Mouse (Mus musculus) intestine, postnatal 0 days (tissue): ENCODE data around the gene Stox2. TPM values are rescaled to one million over a fixed set of nuclear protein-coding genes. Genes with fewer than 3 reads are reported as not detected.

Source experiments
- ATAC-seq: fragments of 200-750 bp; cut with Nextera tagmentation; 2 replicates; pipeline ENCODE4 v1.8.0; 2017; ENCODE audit warnings: mild to moderate bottlenecking, moderate TSS enrichment, moderate library complexity
- H3K27ac ChIP-seq: fragments of 300-500 bp; sonication (generic); 2 replicates; pipeline ENCODE4 v1.5.1; 2014; ENCODE audit warnings: mild to moderate bottlenecking, low read depth, low read length, moderate library complexity
- H3K27me3 ChIP-seq: fragments of 300-500 bp; sonication (generic); replicated peaks from 2 replicates; pipeline ENCODE4 v1.6.1; 2014; ENCODE audit warnings: low read length, mixed read lengths; ENCODE audit not compliant: control insufficient read depth, insufficient read depth
- H3K36me3 ChIP-seq: fragments of 300-500 bp; sonication (generic); 2 replicates; pipeline ENCODE4 v1.6.1; 2014; ENCODE audit warnings: mild to moderate bottlenecking, moderate library complexity; ENCODE audit not compliant: control insufficient read depth, insufficient read depth
- H3K4me1 ChIP-seq: fragments of 300-500 bp; sonication (generic); replicated peaks from 2 replicates; pipeline ENCODE4 v1.6.1; 2014; ENCODE audit warnings: antibody characterized with exemption, low read length, mixed read lengths; ENCODE audit not compliant: control insufficient read depth, insufficient read depth
- H3K4me2 ChIP-seq: fragments of 300-500 bp; sonication (generic); replicated peaks from 2 replicates; pipeline ENCODE4 v1.6.1; 2014; ENCODE audit warnings: low read depth, mild to moderate bottlenecking, moderate library complexity
- H3K4me3 ChIP-seq: fragments of 300-500 bp; sonication (generic); 2 replicates; pipeline ENCODE4 v1.5.1; 2014; ENCODE audit warnings: low read depth, low read length
- H3K9ac ChIP-seq: fragments of 300-500 bp; sonication (generic); 2 replicates; pipeline ENCODE4 v1.6.1; 2014; ENCODE audit warnings: mild to moderate bottlenecking, low read depth, low read length
- H3K9me3 ChIP-seq: fragments of 300-500 bp; sonication (generic); 2 replicates; pipeline ENCODE4 v1.6.1; 2016; ENCODE audit warnings: mixed run types; ENCODE audit not compliant: control insufficient read depth
- CTCF ChIP-seq: sonication (generic); IDR thresholded peaks from 2 replicates; pipeline ENCODE4 v1.5.1; 2016; ENCODE audit warnings: low read depth, mild to moderate bottlenecking, control low read depth, antibody characterized with exemption, moderate library complexity
- WGBS: fragments of 180-500 bp; shearing (Covaris S2); extraction: QIAGEN DNeasy Blood & Tissue Kit; methylation state at CpG from one replicate; pipeline ENCODE4 v1.1.7; 2014; 5-methylcytosine and 5-hydroxymethylcytosine counted together
- polyA plus RNA-seq: library from polyadenylated mRNA; unstranded; fragments of >200 nt; fragmentation: Nextera tagmentation; extraction: Ambion mirVana; gene quantifications from 2 replicates; pipeline ENCODE4 v1.2.1, GENCODE M21; 2015

The Stox2 gene
- polyA plus RNA-seq, 1 experiment from 2014 or later = 3.2 TPM

GRCm38 (mm10) chr8:47181032-47181698 is 265.0 kb downstream of the Stox2 start:
- no peak overlapping the region for H3K4me2 ChIP-seq
- H3K27ac ChIP-seq = no peak overlapping the region
- H3K9me3 ChIP-seq = no peaks in the 10 kb centered on the region
- TF ChIP-seq CTCF = no peak
- no peak overlapping the region for H3K4me3 ChIP-seq
- H3K36me3 ChIP-seq = no peaks in the 10 kb centered on the region
- H3K4me1 ChIP-seq = no peaks in the 10 kb centered on the region
- no peak for ATAC-seq
- H3K9ac ChIP-seq = no peak overlapping the region
- 85% methylated on average over 18 of the region's 18 CpGs for WGBS
- H3K27me3 ChIP-seq = no peaks in the 10 kb centered on the region

- TF ChIP-seq CTCF = no peak
- Histone ChIP-seq H3K4me1 (no peaks in the 10 kb centered on the region), H3K4me2 (no peak overlapping the region), H3K4me3 (no peak overlapping the region), H3K9ac (no peak overlapping the region), H3K36me3 (no peaks in the 10 kb centered on the region), H3K9me3 (no peaks in the 10 kb centered on the region), H3K27me3 (no peaks in the 10 kb centered on the region), H3K27ac (no peak overlapping the region)
- no peak for ATAC-seq
- WGBS = 70% methylated on average over 5 of the region's 5 CpGs
Observed at GRCm38 (mm10) chr8:47180181-47180580, 266.0 kb downstream of the Stox2 start.

GRCm38 (mm10) chr8:47178785-47179184 is 267.4 kb downstream of the Stox2 start:
- H3K27me3 ChIP-seq = no peaks in the 10 kb centered on the region
- no peaks in the 10 kb centered on the region for H3K4me1 ChIP-seq
- H3K9me3 ChIP-seq = no peaks in the 10 kb centered on the region
- TF ChIP-seq CTCF = no peak
- ATAC-seq = no peak
- no peaks in the 10 kb centered on the region for H3K36me3 ChIP-seq
- no peak overlapping the region for H3K27ac ChIP-seq
- H3K4me3 ChIP-seq = no peak overlapping the region
- no peak overlapping the region for H3K9ac ChIP-seq
- 91% methylated on average over 2 of the region's 2 CpGs for WGBS
- H3K4me2 ChIP-seq = no peak overlapping the region

GRCm38 (mm10) chr8:47173823-47174222 is 272.3 kb downstream of the Stox2 start:
- TF ChIP-seq CTCF = no peak
- H3K4me2 ChIP-seq = no peak overlapping the region
- no peak overlapping the region for H3K27ac ChIP-seq
- no peaks in the 10 kb centered on the region for H3K36me3 ChIP-seq
- WGBS = 53% methylated on average over 7 of the region's 7 CpGs
- ATAC-seq = no peak
- H3K4me3 ChIP-seq = no peak overlapping the region
- H3K9me3 ChIP-seq = no peaks in the 10 kb centered on the region
- no peak overlapping the region for H3K9ac ChIP-seq
- H3K4me1 ChIP-seq = no peaks in the 10 kb centered on the region
- H3K27me3 ChIP-seq = no peaks in the 10 kb centered on the region

- no peak for ATAC-seq
- Histone ChIP-seq H3K27me3 (no peaks in the 10 kb centered on the region), H3K4me2 (no peak overlapping the region), H3K4me1 (no peaks in the 10 kb centered on the region), H3K27ac (no peak overlapping the region), H3K9ac (no peak overlapping the region), H3K4me3 (no peak overlapping the region), H3K9me3 (no peaks in the 10 kb centered on the region), H3K36me3 (no peaks in the 10 kb centered on the region)
- no peak for TF ChIP-seq CTCF
- 66% methylated on average over 10 of the region's 10 CpGs for WGBS
Observed at GRCm38 (mm10) chr8:47172848-47173247, 273.3 kb downstream of the Stox2 start.

DNA sequence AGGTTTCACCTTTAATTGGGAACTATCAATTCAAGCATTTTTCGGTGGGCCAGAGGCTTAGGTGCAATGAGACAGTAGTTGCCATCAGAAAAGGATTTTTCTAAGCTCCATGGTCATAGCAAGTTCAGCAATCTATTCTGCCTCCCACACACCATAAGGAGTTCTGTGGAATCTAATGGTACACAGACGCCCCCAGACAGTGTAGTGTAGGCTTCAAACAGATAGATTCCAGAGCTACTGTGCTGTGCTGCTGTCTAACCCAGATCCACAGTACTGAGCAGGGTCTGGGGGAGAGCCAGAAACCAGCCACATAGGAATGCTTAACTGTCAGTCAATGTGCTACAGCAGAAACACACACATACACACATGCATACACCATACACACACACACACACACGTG is 285.5 kb downstream of the Stox2 start:
- Histone ChIP-seq H3K9me3 (no peaks in the 10 kb centered on the region), H3K4me1 (no peaks in the 10 kb centered on the region), H3K4me2 (no peak overlapping the region), H3K27ac (no peak overlapping the region), H3K36me3 (no peaks in the 10 kb centered on the region), H3K9ac (no peak overlapping the region), H3K27me3 (no peaks in the 10 kb centered on the region), H3K4me3 (no peak overlapping the region)
- WGBS = 80% methylated on average over 3 of the region's 3 CpGs
- no peak for TF ChIP-seq CTCF
- no peak for ATAC-seq

DNA sequence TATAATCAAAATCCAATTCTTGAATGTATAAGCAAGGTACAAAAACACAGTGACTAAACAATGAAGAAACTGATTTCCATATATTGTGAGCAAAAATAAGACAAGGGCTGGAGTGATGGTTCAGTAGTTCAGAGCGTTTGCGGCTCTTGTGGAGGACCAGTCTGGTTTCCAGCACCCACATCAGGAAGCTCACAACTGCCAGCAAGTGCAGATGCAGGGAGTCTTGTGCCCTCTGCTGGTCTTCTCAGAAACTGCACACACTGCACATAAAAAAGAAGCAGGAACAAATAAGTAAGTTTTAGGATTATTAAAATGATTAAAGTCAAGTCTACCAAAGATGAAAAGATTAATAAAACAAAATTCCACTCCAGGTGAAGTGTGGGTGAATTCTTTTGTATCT is 291.6 kb downstream of the Stox2 start:
- peak; percentile 33; the same call in 1 of the 2 replicates for TF ChIP-seq CTCF
- 93% methylated on average over 2 of the region's 2 CpGs for WGBS
- H3K9me3 ChIP-seq = peaks cover 5% of the 10 kb centered on the region

More for the DNA sequence above, 291.6 kb downstream of the Stox2 start:
- Histone ChIP-seq H3K36me3 (no peaks in the 10 kb centered on the region), H3K4me2 (no peak overlapping the region), H3K9ac (no peak overlapping the region), H3K27me3 (no peaks in the 10 kb centered on the region), H3K4me1 (no peaks in the 10 kb centered on the region), H3K4me3 (no peak overlapping the region), H3K27ac (no peak overlapping the region)
- no peak for ATAC-seq
